Mouse (Mus musculus): ENCODE measurements at regions not wholly inside any gene's neighbourhood (a gene's known extent, or its start where the extent isn't known, plus 50 kb on each side); places are given as distances from the start of the nearest gene placed in this dataset.

DNA sequence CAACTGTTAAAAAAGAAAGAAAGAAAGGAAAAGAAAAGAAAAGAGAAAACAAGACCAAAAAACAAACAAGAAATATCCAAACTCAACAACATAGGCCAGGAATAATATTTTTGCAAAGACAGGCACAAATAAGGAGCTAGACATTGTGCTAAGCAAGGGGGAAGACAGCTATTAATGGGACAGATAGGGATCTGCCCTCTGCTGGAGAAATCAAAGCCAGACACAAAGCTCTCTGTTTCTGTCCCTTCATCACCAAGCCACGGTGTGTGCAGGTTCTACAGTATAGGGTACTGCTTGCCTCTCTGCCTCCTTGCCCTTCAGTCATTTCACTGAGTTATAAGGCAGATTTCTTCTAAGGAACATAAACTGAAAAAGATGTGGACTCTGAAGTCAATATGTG is 57.8 kb upstream of the Chchd3 start:
- DNase-seq (ENCODE audit: low read depth), result no peak

DNA sequence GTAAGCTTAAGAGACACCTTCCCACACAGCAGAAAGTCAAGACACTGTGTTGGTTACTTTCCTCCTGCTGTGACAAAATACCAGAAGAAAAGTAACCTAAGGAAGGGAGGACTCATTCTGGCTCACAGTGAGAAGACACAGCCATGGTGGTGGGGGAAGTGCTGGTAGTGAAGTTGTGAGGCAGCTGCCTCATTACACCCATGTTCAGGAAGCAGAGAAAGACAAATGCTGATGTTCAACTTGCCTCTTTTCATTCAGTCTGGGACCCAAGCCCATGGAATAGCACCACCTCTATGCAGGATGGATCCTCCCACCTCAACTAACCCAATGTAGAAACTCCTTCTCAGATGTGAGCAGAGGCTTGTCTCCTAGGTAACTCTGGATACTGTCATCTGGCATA is 60.5 kb upstream of the Chchd3 start:
- no peak for DNase-seq (ENCODE audit: low read depth)

DNA sequence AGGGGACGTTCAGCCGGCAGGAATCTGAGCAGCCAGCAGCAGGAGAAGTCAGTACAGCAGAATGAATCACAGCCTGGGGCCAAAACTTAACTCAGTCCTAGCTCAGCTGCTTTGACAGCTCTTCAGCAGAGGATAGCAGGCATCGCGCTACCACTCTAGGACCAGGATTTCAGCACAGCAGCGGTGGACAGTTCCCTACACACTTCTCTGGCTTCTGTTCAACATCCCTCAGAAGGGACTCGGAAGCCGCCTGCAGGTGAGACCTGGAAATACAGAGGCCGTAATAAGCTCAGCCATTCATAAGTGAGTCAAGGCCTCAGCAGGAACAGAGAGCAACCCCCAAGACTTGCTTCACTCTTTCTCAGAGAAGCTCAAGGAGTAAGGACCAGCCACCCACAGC is 66.5 kb upstream of the Chchd3 start:
- peak; percentile 33 for DNase-seq (ENCODE audit: low read depth)

DNA sequence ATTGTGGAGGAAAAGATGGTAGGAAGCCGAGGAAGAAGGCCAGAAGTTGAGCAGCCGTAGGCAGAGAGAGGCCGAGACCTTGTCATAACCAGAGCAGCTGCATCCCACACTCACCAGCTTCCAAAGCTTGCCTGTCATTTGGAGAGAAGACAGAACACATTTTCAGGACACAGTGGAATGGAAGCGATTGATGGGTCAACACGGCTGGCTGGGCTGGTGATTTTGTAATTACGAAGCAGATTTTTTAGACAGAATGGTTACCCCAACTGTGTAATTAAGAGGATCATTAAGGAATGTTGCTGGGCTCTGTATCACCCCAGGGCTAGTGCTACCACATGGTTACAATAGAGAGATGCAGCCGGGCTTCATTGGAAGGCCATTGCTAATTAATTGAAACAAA is 76.8 kb upstream of the Chchd3 start:
- DNase-seq (ENCODE audit: low read depth), result no peak

DNA sequence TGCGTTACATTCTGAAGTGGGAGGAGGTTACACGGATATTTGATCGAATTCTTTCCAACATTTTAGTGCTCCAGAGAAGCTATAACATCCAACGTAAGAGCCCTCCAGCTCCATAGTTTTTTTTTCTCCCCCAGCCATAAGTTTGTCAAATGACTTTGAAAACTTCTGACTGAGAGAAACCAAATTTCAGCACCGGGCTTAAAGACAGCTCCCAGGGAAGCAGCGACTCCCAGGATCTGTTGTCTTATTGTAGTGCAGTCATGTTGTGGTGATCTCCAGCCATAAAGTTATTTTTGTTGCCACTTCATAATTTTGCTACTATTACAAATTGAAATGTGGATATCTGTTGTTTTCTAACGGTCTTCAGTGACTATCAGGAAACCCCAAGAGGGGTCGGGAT is 77.8 kb upstream of the Chchd3 start:
- no peak for DNase-seq (ENCODE audit: low read depth)

DNA sequence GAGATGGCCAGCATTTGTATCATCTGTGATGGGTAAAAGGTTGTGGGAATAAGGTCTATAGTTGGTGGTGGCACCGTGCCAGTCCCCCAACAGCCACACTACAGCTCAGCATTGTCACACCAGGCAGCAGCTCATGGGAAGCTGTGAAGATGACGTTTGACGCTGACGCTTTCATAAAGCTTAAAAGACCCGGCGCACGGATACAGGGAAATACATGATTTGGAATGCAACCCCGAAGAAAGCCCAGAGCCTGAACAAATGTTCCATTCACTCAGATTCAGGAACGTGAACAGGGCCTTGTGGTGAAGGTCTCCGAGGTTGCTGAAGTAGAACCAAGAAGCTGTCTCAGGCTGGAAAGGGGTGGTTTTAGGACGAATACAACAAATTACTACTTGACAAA is 82.4 kb upstream of the Exoc4 start:
- DNase-seq (ENCODE audit: low read depth), result no peak

DNA sequence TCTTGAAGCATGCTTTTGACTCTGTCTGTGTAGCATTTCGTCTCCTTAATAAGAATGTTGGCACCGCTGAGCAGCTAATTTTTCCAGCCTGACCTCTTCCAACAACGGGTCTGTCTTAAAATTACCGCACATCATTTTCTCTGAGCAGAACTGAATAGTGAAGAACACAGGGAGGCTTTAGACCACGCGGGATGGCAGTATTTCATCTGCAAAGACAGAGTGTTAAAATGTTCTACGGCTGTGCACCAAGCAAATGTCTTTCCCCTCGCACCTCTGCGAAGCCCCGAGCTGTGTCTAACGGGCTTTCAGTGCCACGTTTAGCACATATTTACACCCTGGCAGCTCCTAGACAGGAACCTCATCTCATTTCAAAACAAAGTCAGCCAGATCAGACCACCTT is 75.3 kb upstream of the Exoc4 start:
- no peak for DNase-seq (ENCODE audit: low read depth)

DNA sequence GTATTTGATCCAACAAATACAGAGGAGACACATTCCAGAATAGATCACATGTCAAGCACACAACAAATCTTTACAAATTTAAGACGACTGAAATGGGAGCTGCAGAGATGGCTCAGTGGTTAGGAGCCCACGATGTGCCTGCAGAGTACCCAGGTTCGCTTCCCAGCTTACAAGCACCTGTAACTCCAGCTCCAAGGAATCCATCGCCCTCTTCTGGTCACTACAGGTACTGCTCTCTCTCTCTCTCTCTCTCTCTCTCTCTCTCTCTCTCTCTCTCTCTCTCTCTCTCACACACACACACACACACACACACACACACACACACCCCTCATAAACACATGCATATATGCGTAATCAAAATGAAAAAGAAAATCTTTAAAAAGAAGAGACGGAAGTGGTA is 74.3 kb upstream of the Exoc4 start:
- no peak for DNase-seq (ENCODE audit: low read depth)

DNA sequence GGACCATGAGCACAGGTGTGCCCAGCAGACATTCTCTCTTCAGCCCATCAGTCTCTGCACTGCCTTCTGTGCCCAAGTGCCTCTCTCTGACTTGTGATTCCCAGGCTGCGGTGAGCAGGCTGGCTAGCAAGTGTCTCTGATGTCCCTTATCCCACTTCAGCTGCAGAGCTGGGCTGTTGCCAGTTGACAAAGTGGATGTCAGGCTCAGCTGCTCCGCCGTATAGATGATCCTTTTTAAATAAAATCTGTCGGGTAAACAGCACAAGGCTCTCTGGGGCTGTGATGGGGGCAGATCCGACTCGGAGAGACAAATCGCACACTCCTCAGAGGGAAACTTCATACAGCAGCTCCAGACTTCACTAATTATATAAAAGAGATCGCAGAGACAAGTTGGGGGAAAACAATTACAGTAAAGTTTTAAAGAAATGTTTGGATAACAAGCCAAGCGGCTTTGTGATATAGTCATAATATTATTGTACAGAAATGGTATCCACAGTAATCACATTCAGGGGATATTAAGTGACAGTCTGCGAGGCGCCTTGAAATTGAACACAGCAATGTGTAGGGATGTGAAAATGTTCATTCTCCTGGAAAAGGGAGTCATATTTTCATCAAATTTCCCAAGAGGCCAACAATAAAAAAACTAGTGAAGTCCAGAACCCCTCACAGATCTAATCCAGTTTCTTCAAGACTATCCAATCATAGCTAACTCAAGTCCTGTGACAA is 59.2 kb upstream of the Exoc4 start:
- DNase-seq (ENCODE audit: low read depth), result no peak

DNA sequence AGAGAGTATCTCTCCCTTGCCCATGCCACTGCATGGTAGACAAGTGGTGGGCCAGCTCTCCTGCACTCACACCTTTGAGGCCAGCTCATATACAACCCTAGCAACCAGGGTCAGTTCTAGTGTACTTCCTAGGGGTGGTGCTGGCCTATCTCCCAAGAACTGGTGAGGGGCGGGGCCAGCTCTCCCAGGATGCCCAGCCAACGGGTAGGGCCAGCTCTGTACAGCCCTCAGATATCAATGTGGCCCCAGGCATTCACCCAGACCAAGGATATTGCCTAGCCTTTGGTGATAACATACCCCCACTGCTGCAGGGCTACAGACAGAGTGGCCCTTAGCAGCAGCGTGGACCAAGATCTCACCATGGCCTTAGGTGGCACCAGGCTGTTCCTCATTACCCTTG is 55.1 kb upstream of the Exoc4 start:
- DNase-seq (ENCODE audit: low read depth), result no peak

Data from fibroblast of lung, adult 2 months (primary cell).